8 mouse cellular contexts compared by ENCODE assay signal in genomic region chr11:40694311-40695087, GRCm38 (mm10). TPM values are rescaled to one million over a fixed set of nuclear protein-coding genes. Genes with fewer than 3 reads are reported as not detected.
DNase-seq lines count a peak whose midpoint lies in the region; ATAC-seq lines count a peak whose summit lies in the region.

No protein-coding gene starts in this region.

- ATAC-seq in embryonic facial prominence, embryonic 11.5 days (replicated peaks; ENCODE audit: insufficient number of reproducible peaks, low FRiP score, low TSS enrichment, low read depth) = peak; percentile 71
- peak; percentile 14 for ATAC-seq in liver, embryonic 11.5 days (replicated peaks; ENCODE audit: low FRiP score)
- ATAC-seq in stomach, embryonic 15.5 days (ENCODE audit: insufficient read depth, low FRiP score, low read depth) = peak; percentile 24; the same call in 1 of the 2 replicates

- peak; percentile 91 for DNase-seq in A20 (ENCODE audit: low read depth, low spot score)
- peak; percentile 83 for DNase-seq in adrenal gland, postnatal 14 days
- peak; percentile 85 for DNase-seq in embryonic facial prominence, embryonic 11.5 days (ENCODE audit: low spot score)
- peak; percentile 77 to 79 for DNase-seq in heart, adult 9 months (ENCODE audit: low spot score in 2 of 2)
- DNase-seq in kidney, adult 9 months = peak; percentile 89
- DNase-seq in liver, embryonic 11.5 days (ENCODE audit: low spot score) = peak; percentile 65
- DNase-seq in natural killer cell, adult 2 months (ENCODE audit: low spot score in 2 of 2) = peak; percentile 58 to 72

- H3K27me3 ChIP-seq in embryonic facial prominence, embryonic 11.5 days (ENCODE audit: control insufficient read depth, insufficient read depth, low read length) = no peaks in the 10 kb centered on the region
- no peaks in the 10 kb centered on the region for H3K27me3 ChIP-seq in liver, embryonic 11.5 days (replicated peaks; ENCODE audit: control insufficient read depth, insufficient read depth, low read length)
- H3K27me3 ChIP-seq in stomach, embryonic 15.5 days (replicated peaks) = no peaks in the 10 kb centered on the region

- H3K4me2 ChIP-seq in embryonic facial prominence, embryonic 11.5 days (ENCODE audit: low read depth, low read length) = peak overlapping the region; percentile 78
- H3K4me2 ChIP-seq in liver, embryonic 11.5 days = peak overlapping the region; percentile 99
- peak overlapping the region; percentile 79 for H3K4me2 ChIP-seq in stomach, embryonic 15.5 days

- peak overlapping the region; percentile 92 for H3K27ac ChIP-seq in embryonic facial prominence, embryonic 11.5 days (replicated peaks; ENCODE audit: low read depth, low read length)
- peak overlapping the region; percentile 100 for H3K27ac ChIP-seq in liver, embryonic 11.5 days (ENCODE audit: low read depth, low read length)
- H3K27ac ChIP-seq in stomach, embryonic 15.5 days = peak overlapping the region; percentile 95

- H3K4me1 ChIP-seq in embryonic facial prominence, embryonic 11.5 days (ENCODE audit: control insufficient read depth, insufficient read depth, low read length) = no peaks in the 10 kb centered on the region
- H3K4me1 ChIP-seq in liver, embryonic 11.5 days (replicated peaks; ENCODE audit: control insufficient read depth, insufficient read depth, low read length) = peaks cover 13% of the 10 kb centered on the region
- H3K4me1 ChIP-seq in stomach, embryonic 15.5 days = peaks cover 17% of the 10 kb centered on the region

- peak overlapping the region; percentile 90 for H3K9ac ChIP-seq in embryonic facial prominence, embryonic 11.5 days (replicated peaks; ENCODE audit: low read length)
- H3K9ac ChIP-seq in liver, embryonic 11.5 days (ENCODE audit: low read depth, low read length) = peak overlapping the region; percentile 89
- peak overlapping the region; percentile 66 for H3K9ac ChIP-seq in stomach, embryonic 15.5 days

- H3K36me3 ChIP-seq in embryonic facial prominence, embryonic 11.5 days (replicated peaks; ENCODE audit: control insufficient read depth, insufficient read depth, low read depth, low read length) = no peaks in the 10 kb centered on the region
- no peaks in the 10 kb centered on the region for H3K36me3 ChIP-seq in liver, embryonic 11.5 days (ENCODE audit: control insufficient read depth, insufficient read depth, low read length)
- H3K36me3 ChIP-seq in stomach, embryonic 15.5 days = no peaks in the 10 kb centered on the region

- peak overlapping the region; percentile 77 for H3K4me3 ChIP-seq in embryonic facial prominence, embryonic 11.5 days (ENCODE audit: low read depth, low read length)
- H3K4me3 ChIP-seq in liver, embryonic 11.5 days (ENCODE audit: low read depth, low read length) = peak overlapping the region; percentile 89
- peak overlapping the region; percentile 94 for H3K4me3 ChIP-seq in stomach, embryonic 15.5 days (replicated peaks)

- WGBS in embryonic facial prominence, embryonic 11.5 days = under 1% methylated on average over 31 of the region's 31 CpGs
- WGBS in liver, embryonic 11.5 days = under 1% methylated on average over 31 of the region's 31 CpGs
- 0% methylated on average over 31 of the region's 31 CpGs for WGBS in stomach, embryonic 15.5 days

- no peaks in the 10 kb centered on the region for H3K9me3 ChIP-seq in embryonic facial prominence, embryonic 11.5 days (replicated peaks; ENCODE audit: control insufficient read depth, low read length)
- H3K9me3 ChIP-seq in liver, embryonic 11.5 days (ENCODE audit: control insufficient read depth, low read length) = no peaks in the 10 kb centered on the region; the same call in 1 of the 2 replicates
- no peaks in the 10 kb centered on the region for H3K9me3 ChIP-seq in stomach, embryonic 15.5 days

RNA-seq across cellular contexts. Expression of gene Mat2b, which starts 0.5 kb away (rescaled TPM):
- total RNA-seq in adrenal gland, postnatal 14 days (2021) = 98.1 and 102 TPM in 2 replicates
- 107 and 108 TPM in 2 replicates for polyA plus RNA-seq in embryonic facial prominence, embryonic 11.5 days (2014; fragmentation: Nextera tagmentation; extraction: Ambion mirVana)
- 94.2 and 105 TPM in 2 replicates for polyA plus RNA-seq in liver, embryonic 11.5 days (2014; fragmentation: Nextera tagmentation; extraction: Ambion mirVana)
- polyA plus RNA-seq in stomach, embryonic 15.5 days (2015; fragmentation: Nextera tagmentation; extraction: Ambion mirVana) = 84.4 and 89.6 TPM in 2 replicates

RNA-seq across cellular contexts. Expression of gene Hmmr, which starts 38.7 kb away (rescaled TPM):
- 8.1 and 9.1 TPM in 2 replicates for total RNA-seq in adrenal gland, postnatal 14 days (2021)
- polyA plus RNA-seq in embryonic facial prominence, embryonic 11.5 days (2014; fragmentation: Nextera tagmentation; extraction: Ambion mirVana) = 63.2 and 71.1 TPM in 2 replicates
- polyA plus RNA-seq in liver, embryonic 11.5 days (2014; fragmentation: Nextera tagmentation; extraction: Ambion mirVana) = 92.0 and 96.9 TPM in 2 replicates
- 48.0 and 51.0 TPM in 2 replicates for polyA plus RNA-seq in stomach, embryonic 15.5 days (2015; fragmentation: Nextera tagmentation; extraction: Ambion mirVana)

RNA-seq across cellular contexts. Expression of gene Nudcd2, which starts 39.0 kb away (rescaled TPM):
- 32.1 and 36.7 TPM in 2 replicates for total RNA-seq in adrenal gland, postnatal 14 days (2021)
- 240 and 270 TPM in 2 replicates for polyA plus RNA-seq in embryonic facial prominence, embryonic 11.5 days (2014; fragmentation: Nextera tagmentation; extraction: Ambion mirVana)
- 191 and 202 TPM in 2 replicates for polyA plus RNA-seq in liver, embryonic 11.5 days (2014; fragmentation: Nextera tagmentation; extraction: Ambion mirVana)
- polyA plus RNA-seq in stomach, embryonic 15.5 days (2015; fragmentation: Nextera tagmentation; extraction: Ambion mirVana) = 130 and 151 TPM in 2 replicates

Comparison
In these comparisons a context has a peak if more than half of its experiments do, and no peak if none do; other contexts are left out.
1. Peak in every context shown above with its lines: DNase-seq, ATAC-seq, H3K4me3 ChIP-seq and H3K27ac ChIP-seq.
2. ATAC-seq: peak in every context shown above with its lines; median percentile 71 in embryonic facial prominence, embryonic 11.5 days; 24 in stomach, embryonic 15.5 days; 14 in liver, embryonic 11.5 days.